Mouse (Mus musculus): ENCODE measurements at regions not wholly inside any gene's neighbourhood (a gene's known extent, or its start where the extent isn't known, plus 50 kb on each side); places are given as distances from the start of the nearest gene placed in this dataset.
"Not testable (repeated sequence)": the region's sequence is repeated elsewhere in the genome, so short reads cannot be mapped to it uniquely, and the experiment has no call there.

GRCm38 (mm10) chr9:104398484-104398883 is 60.9 kb upstream of the Acpp start:
- not testable (repeated sequence) for DNase-seq (ENCODE audit: low spot score in 2 of 2)

- no peak for DNase-seq (ENCODE audit: low spot score in 2 of 2)
These were observed 50.3 kb upstream of the Acpp start for GRCm38 (mm10) chr9:104387805-104388204.
